Mouse (Mus musculus) intestine, postnatal 0 days (tissue): ENCODE data around the gene Gm7030. TPM values are rescaled to one million over a fixed set of nuclear protein-coding genes. Genes with fewer than 3 reads are reported as not detected.
"Not testable (repeated sequence)": the region's sequence is repeated elsewhere in the genome, so short reads cannot be mapped to it uniquely, and the experiment has no call there.

Experiments used
- ATAC-seq: fragments of 200-750 bp; cut with Nextera tagmentation; 2 replicates; pipeline ENCODE4 v1.8.0; 2017; ENCODE audit warnings: mild to moderate bottlenecking, moderate TSS enrichment, moderate library complexity
- H3K27ac ChIP-seq: fragments of 300-500 bp; sonication (generic); 2 replicates; pipeline ENCODE4 v1.5.1; 2014; ENCODE audit warnings: mild to moderate bottlenecking, low read depth, low read length, moderate library complexity
- H3K27me3 ChIP-seq: fragments of 300-500 bp; sonication (generic); replicated peaks from 2 replicates; pipeline ENCODE4 v1.6.1; 2014; ENCODE audit warnings: low read length, mixed read lengths; ENCODE audit not compliant: control insufficient read depth, insufficient read depth
- H3K36me3 ChIP-seq: fragments of 300-500 bp; sonication (generic); 2 replicates; pipeline ENCODE4 v1.6.1; 2014; ENCODE audit warnings: mild to moderate bottlenecking, moderate library complexity; ENCODE audit not compliant: control insufficient read depth, insufficient read depth
- H3K4me1 ChIP-seq: fragments of 300-500 bp; sonication (generic); replicated peaks from 2 replicates; pipeline ENCODE4 v1.6.1; 2014; ENCODE audit warnings: antibody characterized with exemption, low read length, mixed read lengths; ENCODE audit not compliant: control insufficient read depth, insufficient read depth
- H3K4me2 ChIP-seq: fragments of 300-500 bp; sonication (generic); replicated peaks from 2 replicates; pipeline ENCODE4 v1.6.1; 2014; ENCODE audit warnings: low read depth, mild to moderate bottlenecking, moderate library complexity
- H3K4me3 ChIP-seq: fragments of 300-500 bp; sonication (generic); 2 replicates; pipeline ENCODE4 v1.5.1; 2014; ENCODE audit warnings: low read depth, low read length
- H3K9ac ChIP-seq: fragments of 300-500 bp; sonication (generic); 2 replicates; pipeline ENCODE4 v1.6.1; 2014; ENCODE audit warnings: mild to moderate bottlenecking, low read depth, low read length
- H3K9me3 ChIP-seq: fragments of 300-500 bp; sonication (generic); 2 replicates; pipeline ENCODE4 v1.6.1; 2016; ENCODE audit warnings: mixed run types; ENCODE audit not compliant: control insufficient read depth
- CTCF ChIP-seq: sonication (generic); IDR thresholded peaks from 2 replicates; pipeline ENCODE4 v1.5.1; 2016; ENCODE audit warnings: low read depth, mild to moderate bottlenecking, control low read depth, antibody characterized with exemption, moderate library complexity
- WGBS: fragments of 180-500 bp; shearing (Covaris S2); extraction: QIAGEN DNeasy Blood & Tissue Kit; methylation state at CpG from one replicate; pipeline ENCODE4 v1.1.7; 2014; 5-methylcytosine and 5-hydroxymethylcytosine counted together
- polyA plus RNA-seq: library from polyadenylated mRNA; unstranded; fragments of >200 nt; fragmentation: Nextera tagmentation; extraction: Ambion mirVana; gene quantifications from 2 replicates; pipeline ENCODE4 v1.2.1, GENCODE M21; 2015

The Gm7030 gene
- polyA plus RNA-seq, 1 experiment from 2014 or later = 0.93 TPM

- WGBS = 11% methylated on average over 6 of the region's 6 CpGs
- not testable (repeated sequence) for H3K9ac ChIP-seq, H3K4me3 ChIP-seq, H3K27ac ChIP-seq, H3K36me3 ChIP-seq, H3K9me3 ChIP-seq, H3K27me3 ChIP-seq, H3K4me1 ChIP-seq, ATAC-seq, H3K4me2 ChIP-seq
- peak; percentile 73 for TF ChIP-seq CTCF
These were observed 15.1 kb downstream of the Gm7030 start for GRCm38 (mm10) chr17:36113979-36114593.

- ATAC-seq = 0 out of 2 replicates have a peak, but pooled peaks have one; percentile 27
- not testable (repeated sequence) for H3K27me3 ChIP-seq, H3K9ac ChIP-seq, H3K36me3 ChIP-seq, H3K27ac ChIP-seq, H3K9me3 ChIP-seq, H3K4me1 ChIP-seq
- peak overlapping the region; percentile 84 for H3K4me2 ChIP-seq
- H3K4me3 ChIP-seq = peak overlapping the region; percentile 41
- WGBS = 2% methylated on average over 10 of the region's 10 CpGs
These were observed 17.7 kb downstream of the Gm7030 start for GRCm38 (mm10) chr17:36111510-36111868.

GRCm38 (mm10) chr17:36110641-36111509 lies 18.4 kb downstream of the Gm7030 start:
- not testable (repeated sequence) for H3K36me3 ChIP-seq, H3K27me3 ChIP-seq, H3K9me3 ChIP-seq, H3K27ac ChIP-seq, H3K4me1 ChIP-seq, H3K9ac ChIP-seq
- peak; percentile 52; the same call in 1 of the 2 replicates for TF ChIP-seq CTCF
- peak overlapping the region; percentile 41 for H3K4me3 ChIP-seq
- WGBS = under 1% methylated on average over 57 of the region's 57 CpGs
- H3K4me2 ChIP-seq = peak overlapping the region; percentile 84
- ATAC-seq = peak; percentile 69

GRCm38 (mm10) chr17:36110129-36110528 lies 19.1 kb downstream of the Gm7030 start:
- not testable (repeated sequence) for H3K27ac ChIP-seq, H3K27me3 ChIP-seq, H3K36me3 ChIP-seq, H3K9ac ChIP-seq, H3K4me1 ChIP-seq, H3K4me2 ChIP-seq, H3K4me3 ChIP-seq, ATAC-seq, H3K9me3 ChIP-seq
- 58% methylated on average over 3 of the region's 3 CpGs for WGBS

GRCm38 (mm10) chr17:36102091-36102490 lies 27.1 kb downstream of the Gm7030 start:
- ATAC-seq = not testable (repeated sequence)

GRCm38 (mm10) chr17:36099603-36100002 lies 29.6 kb downstream of the Gm7030 start:
- H3K27me3 ChIP-seq, H3K9me3 ChIP-seq, H3K27ac ChIP-seq, H3K4me2 ChIP-seq, H3K4me3 ChIP-seq, H3K9ac ChIP-seq, H3K36me3 ChIP-seq, H3K4me1 ChIP-seq, ATAC-seq: not testable (repeated sequence)
- 71% methylated on average over 2 of the region's 2 CpGs for WGBS

More at GRCm38 (mm10) chr17:36102091-36102490, 27.1 kb downstream of the Gm7030 start:
- not testable (repeated sequence) for H3K36me3 ChIP-seq, H3K9ac ChIP-seq, H3K27ac ChIP-seq, H3K27me3 ChIP-seq, H3K4me2 ChIP-seq, H3K9me3 ChIP-seq, H3K4me3 ChIP-seq, H3K4me1 ChIP-seq
- 83% methylated on average over 11 of the region's 12 CpGs for WGBS
